8 mouse cellular contexts compared by ENCODE assay signal in the genomic region with DNA sequence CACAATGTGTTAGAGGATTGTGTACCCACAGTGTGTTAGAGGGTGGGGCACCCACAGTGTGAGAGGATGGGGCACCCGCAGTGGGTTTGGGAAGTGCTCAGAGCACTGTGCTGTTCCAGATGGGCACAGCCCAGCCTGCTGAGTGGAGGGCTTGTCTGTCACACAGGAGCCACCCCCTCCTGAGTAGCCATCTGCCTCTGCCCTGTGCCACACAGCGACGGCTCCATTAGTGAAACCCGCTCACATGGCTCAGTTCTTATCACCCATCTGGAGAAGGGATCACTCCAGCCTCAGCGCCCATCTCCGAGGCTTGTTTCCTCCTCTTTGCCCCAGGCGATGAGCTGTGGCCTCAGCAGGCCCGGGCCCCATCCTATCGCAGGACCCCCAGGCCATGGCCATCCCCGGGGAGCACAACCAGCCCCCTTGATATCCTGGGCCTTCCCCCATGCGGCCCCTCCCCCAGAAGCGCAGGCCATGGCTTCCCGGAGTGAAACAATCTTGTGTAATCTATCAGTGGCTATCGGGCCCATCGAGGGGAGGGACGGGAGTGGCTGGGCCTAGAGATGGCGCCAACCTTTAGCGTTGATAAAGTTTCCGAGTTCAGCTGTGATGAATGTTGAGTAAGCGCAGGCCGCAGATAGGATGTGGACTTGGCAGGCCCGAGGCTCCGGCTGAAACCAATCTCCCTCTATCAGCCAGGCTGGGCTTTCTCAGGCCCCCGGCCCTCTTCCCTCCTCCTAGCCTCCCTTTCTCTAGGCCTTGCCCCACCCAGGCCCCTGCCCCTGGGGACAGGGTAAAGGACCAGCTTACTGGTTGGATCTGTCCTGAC. TPM values are rescaled to one million over a fixed set of nuclear protein-coding genes. Genes with fewer than 3 reads are reported as not detected.
DNase-seq lines count a peak whose midpoint lies in the region; ATAC-seq and TF ChIP-seq lines count a peak whose summit lies in the region.

No protein-coding gene starts in this region.

- no peak for TF ChIP-seq CTCF in cortical plate, adult 2 months (IDR thresholded peaks at IDR 0.05; ENCODE audit: extremely low read depth, insufficient read depth, low read length)

- peak overlapping the region; percentile 71 for H3K27ac ChIP-seq in cortical plate, adult 2 months (ENCODE audit: insufficient read depth, low read length)
- peak overlapping the region; percentile 60 for H3K27ac ChIP-seq in heart, embryonic 16.5 days (ENCODE audit: low read length)
- peak overlapping the region; percentile 71 for H3K27ac ChIP-seq in midbrain, embryonic 13.5 days

- H3K4me3 ChIP-seq in cortical plate, adult 2 months (ENCODE audit: insufficient read depth, low read length) = no peak overlapping the region
- H3K4me3 ChIP-seq in heart, embryonic 16.5 days (ENCODE audit: low read length) = no peak overlapping the region
- H3K4me3 ChIP-seq in midbrain, embryonic 13.5 days (replicated peaks) = no peak overlapping the region

- WGBS in heart, embryonic 16.5 days = 20% methylated on average over 24 of the region's 24 CpGs
- 48% methylated on average over 24 of the region's 24 CpGs for WGBS in midbrain, embryonic 13.5 days

- DNase-seq in layer of hippocampus, adult 11-12 months (ENCODE audit: low spot score) = peak; percentile 70
- DNase-seq in layer of hippocampus, adult 9-10 months (ENCODE audit: low spot score) = no peak
- DNase-seq in layer of hippocampus, adult 9-11 months = peak; percentile 87
- DNase-seq in left cerebral cortex, adult 18-20 months (ENCODE audit: low spot score in 2 of 2) = no peak
- DNase-seq in ovary, postnatal 36 days (ENCODE audit: low spot score) = no peak

- 0 out of 2 replicates have a peak, but pooled peaks have one; percentile 10 for TF ChIP-seq POLR2A in cortical plate, adult 2 months (IDR thresholded peaks at IDR 0.05; ENCODE audit: extremely low read depth, insufficient read depth, low read length)

- no peaks in the 10 kb centered on the region for H3K27me3 ChIP-seq in heart, embryonic 16.5 days (ENCODE audit: control insufficient read depth, insufficient read depth, low read length)
- H3K27me3 ChIP-seq in midbrain, embryonic 13.5 days = no peaks in the 10 kb centered on the region

- peak overlapping the region; percentile 5; the same call in 1 of the 2 replicates for H3K4me2 ChIP-seq in heart, embryonic 16.5 days (ENCODE audit: low read depth, low read length)
- H3K4me2 ChIP-seq in midbrain, embryonic 13.5 days (replicated peaks) = no peak overlapping the region

- H3K36me3 ChIP-seq in heart, embryonic 16.5 days (ENCODE audit: control insufficient read depth, insufficient read depth) = no peaks in the 10 kb centered on the region
- H3K36me3 ChIP-seq in midbrain, embryonic 13.5 days = no peaks in the 10 kb centered on the region

- peak overlapping the region; percentile 37 for H3K9ac ChIP-seq in heart, embryonic 16.5 days (ENCODE audit: low read length)
- H3K9ac ChIP-seq in midbrain, embryonic 13.5 days (replicated peaks) = no peak overlapping the region

- ATAC-seq in heart, embryonic 16.5 days (replicated peaks; ENCODE audit: extremely low read depth, insufficient read depth, low FRiP score) = peak; percentile 24
- peak; percentile 40 for ATAC-seq in midbrain, embryonic 13.5 days

- H3K4me1 ChIP-seq in cortical plate, adult 2 months (ENCODE audit: control insufficient read depth, insufficient read depth, low read length) = peaks cover 2% of the 10 kb centered on the region; the same call in 1 of the 2 replicates
- peaks cover 91% of the 10 kb centered on the region for H3K4me1 ChIP-seq in heart, embryonic 16.5 days (ENCODE audit: control insufficient read depth, insufficient read depth, low read length)
- peaks cover 85% of the 10 kb centered on the region for H3K4me1 ChIP-seq in midbrain, embryonic 13.5 days (replicated peaks)

- H3K9me3 ChIP-seq in heart, embryonic 16.5 days (replicated peaks; ENCODE audit: control insufficient read depth, low read length) = no peaks in the 10 kb centered on the region
- H3K9me3 ChIP-seq in midbrain, embryonic 13.5 days = no peaks in the 10 kb centered on the region

RNA-seq across cellular contexts. Expression of a gene that starts 14.4 kb away (rescaled TPM):
- 32.1 and 39.0 TPM in 2 replicates for polyA plus RNA-seq in cortical plate, adult 2 months (2012; rRNA removed)
- polyA plus RNA-seq in heart, embryonic 16.5 days (2015; fragmentation: Nextera tagmentation; extraction: Ambion mirVana) = 2.9 and 3.1 TPM in 2 replicates
- 1.5 and 2.1 TPM in 2 replicates for polyA plus RNA-seq in midbrain, embryonic 13.5 days (2015; fragmentation: Nextera tagmentation; extraction: Ambion mirVana)
- 10 to 100 TPM; 35.6 to 37.5 TPM for total RNA-seq in left cerebral cortex, adult 18-20 months (2021)

Comparison
In these comparisons a context has a peak if more than half of its experiments do, and no peak if none do; other contexts are left out.
1. DNase-seq: peak in layer of hippocampus, adult 11-12 months (single experiment) and layer of hippocampus, adult 9-11 months (single experiment); none in layer of hippocampus, adult 9-10 months (single experiment), left cerebral cortex, adult 18-20 months (0 of 2) and ovary, postnatal 36 days (single experiment).
2. Peak in every context shown above with its lines, with median percentiles within 50 percentile points of each other: H3K27ac ChIP-seq.